Mouse (Mus musculus) limb, embryonic 14.5 days (tissue): ENCODE results near the gene Cd34. TPM values are rescaled to one million over a fixed set of nuclear protein-coding genes. Genes with fewer than 3 reads are reported as not detected.

Experiments used
- ATAC-seq: fragments of 200-750 bp; cut with Nextera tagmentation; 2 replicates; pipeline ENCODE4 v1.8.0; 2017; ENCODE audit warnings: low read depth, moderate number of reproducible peaks, moderate TSS enrichment; ENCODE audit not compliant: low FRiP score
- DNase-seq: peaks from one replicate; pipeline ENCODE4 v3.0.0-alpha.2; 2015; ENCODE audit warnings: low spot score
- H3K27ac ChIP-seq: fragments of 300-500 bp; sonication (generic); replicated peaks from 2 replicates; pipeline ENCODE4 v1.5.1; 2014; ENCODE audit warnings: low read depth, mild to moderate bottlenecking, low read length, moderate library complexity, mixed read lengths
- H3K27me3 ChIP-seq: fragments of 300-500 bp; sonication (generic); 2 replicates; pipeline ENCODE4 v1.6.1; 2014; ENCODE audit warnings: low read length, mixed read lengths; ENCODE audit not compliant: control insufficient read depth, insufficient read depth
- H3K36me3 ChIP-seq: fragments of 300-500 bp; sonication (generic); 2 replicates; pipeline ENCODE4 v1.6.1; 2014; ENCODE audit warnings: mild to moderate bottlenecking, low read length, moderate library complexity, mixed read lengths; ENCODE audit not compliant: control insufficient read depth, insufficient read depth
- H3K4me1 ChIP-seq: fragments of 300-500 bp; sonication (generic); 2 replicates; pipeline ENCODE4 v1.6.1; 2014; ENCODE audit warnings: antibody characterized with exemption, low read length, mixed read lengths; ENCODE audit not compliant: control insufficient read depth, insufficient read depth
- H3K4me2 ChIP-seq: fragments of 300-500 bp; sonication (generic); replicated peaks from 2 replicates; pipeline ENCODE4 v1.6.1; 2014; ENCODE audit warnings: low read depth, mild to moderate bottlenecking, low read length, moderate library complexity; ENCODE audit not compliant: severe bottlenecking
- H3K4me3 ChIP-seq: fragments of 300-500 bp; sonication (generic); replicated peaks from 2 replicates; pipeline ENCODE4 v1.5.1; 2014; ENCODE audit warnings: low read length
- H3K9ac ChIP-seq: fragments of 300-500 bp; sonication (generic); 2 replicates; pipeline ENCODE4 v1.6.1; 2014; ENCODE audit warnings: mild to moderate bottlenecking, low read depth, low read length, moderate library complexity; ENCODE audit not compliant: severe bottlenecking
- H3K9me3 ChIP-seq: fragments of 300-500 bp; sonication (generic); 2 replicates; pipeline ENCODE4 v1.6.1; 2016; ENCODE audit warnings: low read length; ENCODE audit not compliant: control insufficient read depth
- POLR2A ChIP-seq: fragments of 200-500 bp; IDR thresholded peaks from 2 replicates; pipeline ENCODE4 v1.8.0; 2012; ENCODE audit warnings: inconsistent platforms, mild to moderate bottlenecking, moderate library complexity, borderline replicate concordance; ENCODE audit not compliant: insufficient read depth, insufficient read length; ENCODE audit errors: extremely low read depth
- polyA plus RNA-seq, 2 experiments: library from polyadenylated mRNA; depleted of rRNA in 1 of 2; stranded (reverse) in 1 of 2; unstranded in 1 of 2; fragments of >200 nt; fragmentation: Nextera tagmentation in 1 of 2; extraction: Ambion mirVana in 1 of 2; gene quantifications; 2 replicates each; pipeline versions ENCODE4 v1.2.1 to v1.2.3; 2012 to 2014

The Cd34 gene
- polyA plus RNA-seq, 2 experiments = 80.0 to 108 TPM

- DNase-seq = no peak
- Histone ChIP-seq H3K4me1 (no peaks in the 10 kb centered on the region), H3K4me3 (no peak overlapping the region), H3K4me2 (no peak overlapping the region), H3K9me3 (no peaks in the 10 kb centered on the region), H3K36me3 (no peaks in the 10 kb centered on the region), H3K27me3 (no peaks in the 10 kb centered on the region), H3K27ac (no peak overlapping the region), H3K9ac (no peak overlapping the region)
- no peak for ATAC-seq
- no peak for TF ChIP-seq POLR2A
These were observed 67.6 kb downstream of the Cd34 start for GRCm38 (mm10) chr1:195006267-195006666.

Other genes starting within 250 kb of the Cd34 start
- 2.9 and 3.3 TPM in 2 replicates for gene Cd46, start 153.4 kb downstream of the Cd34 start, polyA plus RNA-seq (2012; rRNA removed)
- 1.3 and 1.7 TPM in 2 replicates for gene Cd46, start 153.4 kb downstream of the Cd34 start, polyA plus RNA-seq (2014; fragmentation: Nextera tagmentation; extraction: Ambion mirVana)
- gene Cr1l, start 192.8 kb downstream of the Cd34 start, polyA plus RNA-seq (2012; rRNA removed) = 47.2 and 48.4 TPM in 2 replicates
- gene Cr1l, start 192.8 kb downstream of the Cd34 start, polyA plus RNA-seq (2014; fragmentation: Nextera tagmentation; extraction: Ambion mirVana) = 62.2 and 66.5 TPM in 2 replicates
- gene Cr2, start 237.9 kb downstream of the Cd34 start, polyA plus RNA-seq (2012; rRNA removed) = not detected in 2 replicates
- gene Cr2, start 237.9 kb downstream of the Cd34 start, polyA plus RNA-seq (2014; fragmentation: Nextera tagmentation; extraction: Ambion mirVana) = 0.07 and 0.19 TPM in 2 replicates